Mouse (Mus musculus) hindbrain, embryonic 10.5 days (tissue): Measurements from ENCODE around the gene Olfr1241. TPM values are rescaled to one million over a fixed set of nuclear protein-coding genes. Genes with fewer than 3 reads are reported as not detected.

Experiments
- DNase-seq: peaks from one replicate; pipeline ENCODE4 v3.0.0-alpha.2; 2017; ENCODE audit warnings: low spot score
- H3K27ac ChIP-seq: fragments of 300-500 bp; sonication (generic); 2 replicates; pipeline ENCODE4 v1.5.1; 2016; ENCODE audit warnings: mild to moderate bottlenecking, moderate library complexity
- H3K27me3 ChIP-seq: fragments of 300-500 bp; sonication (generic); 2 replicates; pipeline ENCODE4 v1.6.1; 2016; ENCODE audit warnings: mild to moderate bottlenecking; ENCODE audit not compliant: poor library complexity, insufficient read depth, severe bottlenecking
- H3K36me3 ChIP-seq: fragments of 300-500 bp; sonication (generic); 2 replicates; pipeline ENCODE4 v1.6.1; 2016; ENCODE audit warnings: mild to moderate bottlenecking, moderate library complexity
- H3K4me1 ChIP-seq: fragments of 300-500 bp; sonication (generic); replicated peaks from 2 replicates; pipeline ENCODE4 v1.6.1; 2016; ENCODE audit warnings: mild to moderate bottlenecking
- H3K4me3 ChIP-seq: fragments of 300-500 bp; sonication (generic); 2 replicates; pipeline ENCODE4 v1.5.1; 2016; ENCODE audit warnings: mild to moderate bottlenecking, moderate library complexity
- H3K9me3 ChIP-seq: fragments of 300-500 bp; sonication (generic); 2 replicates; pipeline ENCODE4 v1.6.1; 2016; ENCODE audit warnings: mild to moderate bottlenecking, moderate library complexity
- WGBS: fragments of 180-500 bp; shearing (Covaris S2); methylation state at CpG from one replicate; pipeline ENCODE4 v1.1.7; 2016; 5-methylcytosine and 5-hydroxymethylcytosine counted together
- polyA plus RNA-seq: library from polyadenylated mRNA; unstranded; fragments of >200 nt; fragmentation: Nextera tagmentation; extraction: Ambion mirVana; gene quantifications from 2 replicates; pipeline ENCODE4 v1.2.1, GENCODE M21; 2016

Gene Olfr1241
- polyA plus RNA-seq, result not detected in 2 replicates

- H3K4me3 ChIP-seq, result no peak within 1 kb of the TSS
- no peak within 1 kb of the TSS for H3K27ac ChIP-seq
- H3K27me3 ChIP-seq, result no peaks in the 10 kb centered on the region
- H3K4me1 ChIP-seq, result no peaks in the 10 kb centered on the region
- H3K36me3 ChIP-seq, result no peaks in the 10 kb centered on the region
- H3K9me3 ChIP-seq, result no peaks in the 10 kb centered on the region
- no peak for DNase-seq
Measured at GRCm38 (mm10) chr2:89487026-89487425, at the start of gene Olfr1241. Gene Olfr1241, minus strand, starts transcription at chr2:89487126.

DNA sequence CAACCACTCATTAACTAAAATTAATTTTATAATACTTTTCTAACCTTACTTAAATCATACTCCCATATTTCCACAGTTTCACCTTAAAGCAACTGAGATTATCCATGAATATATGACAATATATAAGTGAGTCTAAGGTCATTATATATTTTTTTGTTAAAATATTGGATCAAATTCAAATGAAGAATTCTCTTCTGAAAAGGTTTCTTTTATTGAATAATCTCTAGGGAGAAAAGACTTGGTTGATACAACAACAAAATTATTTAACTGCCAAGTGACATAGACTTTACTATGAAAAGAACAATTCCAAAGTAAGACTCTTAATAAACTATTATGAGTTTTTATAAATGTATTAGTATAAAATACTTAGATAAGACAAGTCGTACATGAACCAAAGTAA is 44.5 kb upstream of the Olfr1241 start, which contains the start of gene Olfr1243:
TSS of gene Olfr1243 (minus strand) at position 101 of the 400 bp plus-strand sequence.
- Histone ChIP-seq H3K27ac (no peak within 1 kb of the TSS), H3K9me3 (no peaks in the 10 kb centered on the region), H3K36me3 (no peaks in the 10 kb centered on the region), H3K27me3 (no peaks in the 10 kb centered on the region), H3K4me3 (no peak within 1 kb of the TSS), H3K4me1 (no peaks in the 10 kb centered on the region)
- DNase-seq, result no peak
- WGBS, result 89% methylated on average over 1 of the region's 1 CpGs

- Histone ChIP-seq H3K4me3 (no peak within 1 kb of the TSS), H3K27ac (no peak within 1 kb of the TSS), H3K27me3 (no peaks in the 10 kb centered on the region), H3K9me3 (no peaks in the 10 kb centered on the region), H3K4me1 (no peaks in the 10 kb centered on the region), H3K36me3 (no peaks in the 10 kb centered on the region)
- no peak for DNase-seq
- 94% methylated on average over 1 of the region's 1 CpGs for WGBS
Measured at GRCm38 (mm10) chr2:89498235-89498634, 11.3 kb upstream of the Olfr1241 start, which contains the start of gene Olfr1242. Gene Olfr1242, minus strand, starts transcription at chr2:89498335.

GRCm38 (mm10) chr2:89442900-89443299 is 44.0 kb downstream of the Olfr1241 start, which contains the start of gene Olfr1240:
Gene Olfr1240, minus strand, starts transcription at chr2:89443000.
- DNase-seq, result no peak
- no peaks in the 10 kb centered on the region for H3K27me3 ChIP-seq
- no peak within 1 kb of the TSS for H3K4me3 ChIP-seq
- no peaks in the 10 kb centered on the region for H3K4me1 ChIP-seq
- no peaks in the 10 kb centered on the region for H3K9me3 ChIP-seq
- 84% methylated on average over 3 of the region's 3 CpGs for WGBS
- no peaks in the 10 kb centered on the region for H3K36me3 ChIP-seq
- no peak within 1 kb of the TSS for H3K27ac ChIP-seq

Other genes with a start within 250 kb of the Olfr1241 start
- not detected in 2 replicates for gene Olfr1228, start 233.1 kb downstream of the Olfr1241 start, polyA plus RNA-seq
- gene Olfr1229, start 199.1 kb downstream of the Olfr1241 start, polyA plus RNA-seq, result not detected in 2 replicates
- gene Olfr1230, start 189.9 kb downstream of the Olfr1241 start, polyA plus RNA-seq, result not detected in 2 replicates
- gene Olfr1231, start 180.1 kb downstream of the Olfr1241 start, polyA plus RNA-seq, result not detected in 2 replicates
- gene Olfr1232, start 157.5 kb downstream of the Olfr1241 start, polyA plus RNA-seq, result not detected in 2 replicates
- not detected in 2 replicates for gene Olfr1233, start 144.7 kb downstream of the Olfr1241 start, polyA plus RNA-seq
- not detected in 2 replicates for gene Olfr1234, start 122.3 kb downstream of the Olfr1241 start, polyA plus RNA-seq
- not detected in 2 replicates for gene Olfr1238, start 77.5 kb downstream of the Olfr1241 start, polyA plus RNA-seq
- gene Olfr1239, start 66.7 kb downstream of the Olfr1241 start, polyA plus RNA-seq, result not detected in 2 replicates
- gene Olfr1240, start 44.1 kb downstream of the Olfr1241 start, polyA plus RNA-seq, result not detected in 2 replicates
- not detected in 2 replicates for gene Olfr1242, start 11.2 kb upstream of the Olfr1241 start, polyA plus RNA-seq
- not detected in 2 replicates for gene Olfr1243, start 44.4 kb upstream of the Olfr1241 start, polyA plus RNA-seq
- gene Olfr1245, start 91.3 kb upstream of the Olfr1241 start, polyA plus RNA-seq, result not detected in 2 replicates
- not detected in 2 replicates for gene Olfr1246, start 106.0 kb upstream of the Olfr1241 start, polyA plus RNA-seq
- gene Olfr1247, start 127.0 kb upstream of the Olfr1241 start, polyA plus RNA-seq, result not detected in 2 replicates
- gene Olfr1248, start 131.1 kb upstream of the Olfr1241 start, polyA plus RNA-seq, result not detected in 2 replicates
- gene Olfr1249, start 147.9 kb upstream of the Olfr1241 start, polyA plus RNA-seq, result not detected in 2 replicates
- gene Olfr1250, start 174.3 kb upstream of the Olfr1241 start, polyA plus RNA-seq, result not detected in 2 replicates
- gene Olfr1251, start 184.8 kb upstream of the Olfr1241 start, polyA plus RNA-seq, result not detected in 2 replicates
- gene Olfr1252, start 237.9 kb upstream of the Olfr1241 start, polyA plus RNA-seq, result not detected in 2 replicates